Mouse (Mus musculus) stomach, postnatal 0 days (tissue): ENCODE data around the gene Utp18.

Source experiments
- CTCF ChIP-seq: IDR thresholded peaks from 2 replicates; pipeline ENCODE4 v1.5.1; 2016; ENCODE audit warnings: antibody characterized with exemption, low read depth, mild to moderate bottlenecking, moderate library complexity
- EP300 ChIP-seq: optimal IDR thresholded peaks from 2 replicates; pipeline ENCODE3; 2016; ENCODE audit warnings: antibody characterized with exemption

- TF ChIP-seq EP300: no peak
- no peak for TF ChIP-seq CTCF
These were observed 23.4 kb downstream of the Utp18 start for GRCm38 (mm10) chr11:93862045-93862623.
